Mouse (Mus musculus) adrenal gland, adult 8-10 months (tissue): Measurements from ENCODE around the gene Wdr76. TPM values are rescaled to one million over a fixed set of nuclear protein-coding genes. Genes with fewer than 3 reads are reported as not detected.
"Not testable (repeated sequence)": the region's sequence is repeated elsewhere in the genome, so short reads cannot be mapped to it uniquely, and the experiment has no call there.

Source experiments
- DNase-seq: peaks from one replicate; pipeline ENCODE4 v3.0.0; 2022
- total RNA-seq, 4 experiments: library from RNA; stranded (reverse); gene quantifications; 2 replicates each; pipeline ENCODE4 v1.2.4; 2022

The Wdr76 gene
- 1 to 10 TPM; 2.6 to 6.1 (median 4.4) TPM for total RNA-seq

GRCm38 (mm10) chr2:121505942-121506882, at the start of gene Wdr76, which contains the start of gene Mfap1a:
Wdr76 (plus strand) TSS chr2:121506723.
Mfap1a (minus strand) TSS chr2:121506665.
- DNase-seq: peak; percentile 81

- DNase-seq: no peak
Measured at GRCm38 (mm10) chr2:121460071-121460470, 46.5 kb upstream of the Wdr76 start.

GRCm38 (mm10) chr2:121468982-121469381, 37.5 kb upstream of the Wdr76 start:
- not testable (repeated sequence) for DNase-seq

GRCm38 (mm10) chr2:121472783-121473182, 33.7 kb upstream of the Wdr76 start:
- DNase-seq: not testable (repeated sequence)

DNA sequence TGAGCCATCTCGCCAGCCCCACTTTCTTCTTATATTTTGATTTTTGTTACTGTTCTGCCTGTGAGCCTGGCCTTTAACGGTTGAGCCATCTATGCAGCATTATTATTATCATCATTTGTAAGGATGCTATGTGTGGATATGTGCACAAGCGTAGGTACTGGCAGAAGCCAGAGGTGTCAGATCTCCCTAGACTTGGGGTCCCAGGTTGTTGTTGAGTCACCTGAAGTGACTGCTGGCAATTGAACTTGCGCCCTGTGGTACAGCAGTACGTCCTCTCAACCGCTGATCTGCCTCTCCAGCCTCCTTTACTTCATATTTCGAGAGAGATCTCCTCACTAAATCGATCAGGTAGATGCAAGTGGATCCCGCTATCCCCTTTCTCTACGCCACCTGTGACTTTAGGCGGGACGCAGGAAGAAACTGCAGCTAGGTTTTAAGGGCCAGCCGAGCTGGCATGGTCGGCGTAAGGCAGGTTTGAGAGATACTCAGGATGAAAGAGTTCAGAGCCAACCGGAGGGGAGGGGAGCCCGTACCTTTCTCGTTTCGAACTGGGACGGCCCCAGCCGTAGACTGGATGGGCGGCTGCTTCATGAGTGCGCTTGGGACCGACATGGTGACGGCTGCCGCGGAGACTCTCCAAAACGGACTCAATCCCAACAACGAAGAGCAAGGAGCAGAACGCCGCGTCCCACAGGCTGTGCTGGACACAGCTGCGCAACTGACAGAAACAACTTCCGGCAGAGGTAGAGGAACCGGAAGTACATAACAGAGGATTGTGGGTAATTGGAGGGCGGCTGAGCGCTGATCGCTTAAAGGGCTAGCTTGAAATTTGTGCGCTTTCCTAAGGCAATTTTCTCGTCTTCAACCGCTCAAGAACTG, 33.0 kb upstream of the Wdr76 start, which contains the start of gene Mfap1b:
TSS of gene Mfap1b (minus strand) at position 767 of the 879 bp plus-strand sequence.
- peak; percentile 76 for DNase-seq

- no peak for DNase-seq
Measured at GRCm38 (mm10) chr2:121474180-121474535, 32.4 kb upstream of the Wdr76 start.

DNA sequence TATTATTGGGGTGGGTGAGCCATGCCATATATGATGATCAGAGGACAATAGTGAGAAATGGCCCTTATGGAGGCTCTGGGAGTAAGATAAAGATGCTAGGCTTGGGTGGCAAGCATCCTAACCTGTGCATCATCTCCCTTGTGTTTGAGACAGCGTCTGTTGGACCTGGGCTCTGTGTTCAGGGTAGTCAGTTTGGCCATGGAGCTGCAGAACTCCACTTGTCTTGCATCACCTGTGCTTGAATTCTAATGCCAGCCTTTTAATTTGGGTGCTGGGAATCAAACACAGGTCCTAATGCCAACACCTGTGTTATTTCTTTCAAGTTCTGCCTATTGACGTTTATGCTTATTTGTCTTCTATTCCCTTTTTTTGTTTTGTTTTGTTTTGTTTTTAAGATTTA, 31.2 kb upstream of the Wdr76 start:
- DNase-seq: not testable (repeated sequence)

DNA sequence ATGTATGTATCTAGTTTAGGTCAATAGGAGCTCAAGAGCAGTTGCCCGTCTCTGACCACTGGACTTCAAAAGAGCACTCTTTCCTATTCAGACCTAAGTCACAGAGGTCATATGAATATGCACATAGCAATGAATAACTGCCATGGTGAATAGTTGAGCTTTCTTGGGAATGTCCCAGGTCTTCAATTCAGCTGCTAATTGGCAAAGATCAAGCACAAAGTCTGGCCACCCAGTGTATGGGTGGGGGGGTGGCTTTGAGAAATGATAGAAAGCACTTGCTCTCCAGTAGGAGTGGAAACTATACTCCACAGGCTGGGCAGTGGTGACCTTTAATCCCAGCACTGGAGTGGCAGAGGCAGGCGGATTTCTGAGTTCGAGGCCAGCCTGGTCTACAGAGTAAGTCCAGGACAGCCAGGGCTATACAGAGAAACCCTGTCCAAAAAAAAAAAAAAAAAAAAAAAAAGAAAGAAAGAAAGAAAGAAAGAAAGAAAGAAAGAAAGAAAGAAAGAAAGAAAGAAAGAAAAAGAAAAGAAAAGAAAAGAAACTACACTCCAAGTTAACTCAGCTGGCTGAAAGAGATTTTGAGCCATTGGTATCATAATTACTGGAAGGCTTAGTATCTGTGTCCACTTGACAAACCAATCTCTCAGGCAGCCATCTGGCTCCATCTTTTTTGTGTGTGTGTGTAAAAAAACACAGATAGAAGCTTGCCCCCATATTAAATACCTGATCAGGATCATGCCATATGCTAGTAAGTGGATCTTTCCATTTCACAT, 28.8 kb upstream of the Wdr76 start:
- DNase-seq: no peak

DNA sequence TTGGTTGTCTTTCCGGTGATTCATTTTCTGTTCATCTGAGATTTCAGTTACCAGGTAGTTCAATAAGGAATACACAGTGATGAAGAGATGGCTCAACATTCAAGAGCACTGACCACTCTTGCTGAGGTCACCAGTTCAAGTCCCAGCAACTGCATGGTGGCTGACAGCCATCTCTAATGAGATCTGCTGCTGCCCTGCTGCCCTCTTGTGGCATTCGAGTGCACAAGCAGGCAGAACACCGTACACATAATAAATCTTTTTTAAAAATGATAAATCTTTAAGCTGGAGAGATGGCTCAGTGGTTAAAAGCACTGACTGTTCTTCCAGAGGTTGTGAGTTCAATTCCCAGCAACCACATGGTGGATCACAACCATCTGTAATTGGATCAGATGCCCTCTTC, 26.0 kb upstream of the Wdr76 start:
- no peak for DNase-seq

DNA sequence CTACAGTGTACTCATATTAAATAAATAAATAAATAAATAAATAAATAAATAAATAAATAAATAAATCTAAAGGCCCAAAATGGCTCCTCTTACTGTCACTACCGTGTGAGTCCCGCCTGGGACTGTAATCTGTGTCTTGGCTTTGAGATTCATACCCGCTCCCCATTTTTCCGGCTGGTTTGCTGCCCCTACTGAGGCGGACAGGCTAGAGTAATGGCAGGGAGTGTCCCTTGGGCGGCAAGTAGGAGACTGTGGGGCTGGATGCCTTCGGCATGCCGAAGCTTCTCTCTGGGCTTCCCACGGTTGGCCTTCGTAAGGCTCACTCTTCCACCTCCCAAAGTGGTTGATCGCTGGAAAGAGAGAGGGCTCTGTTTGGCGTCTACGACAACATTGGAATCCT, 25.6 kb upstream of the Wdr76 start:
- DNase-seq: not testable (repeated sequence)

- no peak for DNase-seq
Measured at GRCm38 (mm10) chr2:121483576-121483975, 22.9 kb upstream of the Wdr76 start.

DNA sequence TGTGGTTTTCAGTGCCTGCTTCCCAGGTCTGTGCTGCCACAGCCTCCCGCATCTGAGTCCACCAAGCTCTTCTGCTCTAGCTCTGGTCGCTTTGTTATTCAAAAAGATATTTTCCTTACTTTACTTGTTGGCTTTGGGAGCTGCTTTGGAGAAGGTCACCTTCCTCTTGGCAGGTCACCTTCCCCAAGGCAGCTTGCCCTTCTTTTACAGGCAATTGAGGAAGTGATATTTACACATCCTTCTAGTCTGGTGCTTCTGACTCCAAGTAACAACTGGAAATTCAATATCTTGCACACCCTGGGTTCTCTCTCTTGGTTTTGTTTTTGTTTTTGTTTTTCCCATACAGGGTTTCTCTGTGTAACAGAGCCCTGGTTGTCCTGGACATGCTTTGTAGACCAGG, 22.1 kb upstream of the Wdr76 start:
- DNase-seq: not testable (repeated sequence)

- DNase-seq: not testable (repeated sequence)
Measured at GRCm38 (mm10) chr2:121501550-121501949, 5.0 kb upstream of the Wdr76 start.

GRCm38 (mm10) chr2:121507173-121507950, 839 bp downstream of the Wdr76 start:
- no peak for DNase-seq

- no peak for DNase-seq
Measured at GRCm38 (mm10) chr2:121507951-121508330, 1.4 kb downstream of the Wdr76 start.

GRCm38 (mm10) chr2:121509584-121509983, 3.1 kb downstream of the Wdr76 start:
- DNase-seq: peak; percentile 51

DNA sequence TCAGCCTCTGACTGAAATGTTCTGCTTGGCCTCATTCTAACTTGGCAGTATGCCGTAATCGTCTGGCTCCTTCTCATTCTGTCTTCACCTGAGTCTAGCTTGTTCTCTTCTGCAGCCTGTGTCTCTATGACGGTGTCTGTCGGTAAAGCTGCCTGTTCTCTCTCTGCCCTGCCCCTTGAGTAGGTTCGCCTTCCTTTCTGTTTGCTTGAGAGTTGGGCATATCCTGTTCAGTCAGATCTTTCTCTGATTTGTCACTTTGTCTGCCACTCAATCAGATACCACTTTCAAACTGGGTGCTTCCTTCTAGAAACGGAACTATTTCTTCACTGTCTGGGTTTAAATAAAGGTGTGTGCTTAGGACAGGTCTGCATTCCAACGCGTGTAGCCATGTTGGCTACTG, 4.9 kb downstream of the Wdr76 start:
- no peak for DNase-seq

GRCm38 (mm10) chr2:121512991-121513765, 6.7 kb downstream of the Wdr76 start:
- not testable (repeated sequence) for DNase-seq

DNA sequence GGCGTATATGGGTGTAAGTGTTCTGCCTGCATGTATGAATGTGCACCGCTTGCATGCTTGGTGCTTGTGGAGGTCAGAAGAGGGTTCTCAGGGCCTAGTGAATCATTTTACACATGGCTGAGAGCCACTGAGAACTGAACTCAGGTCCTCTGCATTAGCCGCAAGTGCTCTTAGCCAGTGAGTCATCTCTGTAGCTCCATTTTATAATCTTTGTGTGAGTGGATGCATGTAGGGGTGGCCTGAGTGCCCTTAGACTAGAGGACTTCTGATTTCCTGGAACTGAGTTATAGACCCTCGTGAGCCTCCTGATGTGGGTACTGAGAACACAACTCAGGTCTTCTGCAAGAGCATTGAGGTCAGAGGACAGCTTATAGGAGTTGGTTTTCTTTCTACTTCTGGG, 7.7 kb downstream of the Wdr76 start:
- DNase-seq: no peak

- DNase-seq: no peak
Measured at GRCm38 (mm10) chr2:121518106-121518505, 11.6 kb downstream of the Wdr76 start.

GRCm38 (mm10) chr2:121518711-121519110, 12.2 kb downstream of the Wdr76 start:
- not testable (repeated sequence) for DNase-seq
